Mouse (Mus musculus) liver, embryonic 15.5 days (tissue): ENCODE measurements at regions not wholly inside any gene's neighbourhood (a gene's known extent, or its start where the extent isn't known, plus 50 kb on each side); places are given as distances from the start of the nearest gene placed in this dataset.
"Not testable (repeated sequence)": the region's sequence is repeated elsewhere in the genome, so short reads cannot be mapped to it uniquely, and the experiment has no call there.

Experiments
- ATAC-seq: fragments of 200-750 bp; cut with Nextera tagmentation; 2 replicates; pipeline ENCODE4 v1.8.0; 2017; ENCODE audit warnings: moderate number of reproducible peaks, mild to moderate bottlenecking, moderate library complexity; ENCODE audit not compliant: insufficient read depth
- H3K27ac ChIP-seq: fragments of 300-500 bp; sonication (generic); replicated peaks from 2 replicates; pipeline ENCODE4 v1.5.1; 2015; ENCODE audit warnings: mild to moderate bottlenecking, inconsistent platforms
- H3K27me3 ChIP-seq: fragments of 300-500 bp; sonication (generic); 2 replicates; pipeline ENCODE4 v1.6.1; 2015; ENCODE audit warnings: mild to moderate bottlenecking, inconsistent platforms
- H3K36me3 ChIP-seq: fragments of 300-500 bp; sonication (generic); replicated peaks from 2 replicates; pipeline ENCODE4 v1.6.1; 2015; ENCODE audit warnings: moderate library complexity, mild to moderate bottlenecking, inconsistent platforms
- H3K4me1 ChIP-seq: fragments of 300-500 bp; sonication (generic); replicated peaks from 2 replicates; pipeline ENCODE4 v1.6.1; 2015; ENCODE audit warnings: inconsistent platforms
- H3K4me2 ChIP-seq: fragments of 300-500 bp; sonication (generic); 2 replicates; pipeline ENCODE4 v1.6.1; 2015; ENCODE audit warnings: moderate library complexity, mild to moderate bottlenecking, inconsistent platforms
- H3K4me3 ChIP-seq: fragments of 300-500 bp; sonication (generic); replicated peaks from 2 replicates; pipeline ENCODE4 v1.5.1; 2015; ENCODE audit warnings: mild to moderate bottlenecking, inconsistent platforms
- H3K9ac ChIP-seq: fragments of 300-500 bp; sonication (generic); 2 replicates; pipeline ENCODE4 v1.6.1; 2015; ENCODE audit warnings: moderate library complexity, mild to moderate bottlenecking, inconsistent platforms
- H3K9me3 ChIP-seq: fragments of 300-500 bp; sonication (generic); replicated peaks from 2 replicates; pipeline ENCODE4 v1.6.1; 2016; ENCODE audit warnings: inconsistent platforms
- WGBS: fragments of 180-500 bp; shearing (Covaris S2); methylation state at CpG from one replicate; pipeline ENCODE4 v1.1.7; 2015; ENCODE audit warnings: mixed read lengths; ENCODE audit not compliant: insufficient replicate concordance; 5-methylcytosine and 5-hydroxymethylcytosine counted together

DNA sequence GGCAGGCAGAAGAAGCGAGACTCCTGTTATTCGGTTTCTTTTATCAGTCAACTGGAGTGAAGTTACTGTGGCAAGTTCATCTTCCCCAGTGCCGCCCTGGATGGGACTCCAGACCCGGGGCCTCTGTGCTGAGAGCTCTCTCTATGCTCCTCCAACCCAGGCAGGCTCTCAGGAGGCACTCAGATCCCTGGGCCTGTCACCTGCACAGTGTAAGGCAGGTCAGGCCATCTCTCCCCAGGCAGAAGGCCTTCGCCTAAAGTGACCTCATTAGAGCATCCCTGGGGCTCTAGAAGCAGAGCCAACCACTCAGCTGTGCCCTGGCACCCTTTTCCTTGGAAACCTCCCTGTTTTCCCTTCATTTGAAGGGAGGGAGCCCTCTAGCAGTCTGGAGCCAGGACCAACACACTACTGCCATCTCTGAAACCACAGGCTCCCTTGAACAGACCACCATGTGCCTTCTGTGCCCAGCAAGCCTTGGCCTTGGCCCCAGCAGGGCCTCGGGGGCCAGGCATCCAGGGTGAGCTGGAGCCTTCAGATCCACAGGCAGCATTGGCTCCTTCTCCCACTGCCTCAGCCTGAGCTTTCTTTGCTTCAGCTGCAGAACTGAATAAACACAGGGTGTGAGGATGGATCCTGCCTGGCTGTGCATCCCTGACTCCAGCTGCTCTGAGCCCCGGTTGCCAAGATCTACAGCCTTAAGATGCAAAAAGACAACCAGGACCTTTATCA is 259.3 kb downstream of the Prex1 start:
- ATAC-seq, H3K9me3 ChIP-seq, H3K4me3 ChIP-seq, H3K27ac ChIP-seq, H3K9ac ChIP-seq, H3K4me1 ChIP-seq, H3K27me3 ChIP-seq, H3K36me3 ChIP-seq, H3K4me2 ChIP-seq: not testable (repeated sequence)
- WGBS: 60% methylated on average over 3 of the region's 7 CpGs

DNA sequence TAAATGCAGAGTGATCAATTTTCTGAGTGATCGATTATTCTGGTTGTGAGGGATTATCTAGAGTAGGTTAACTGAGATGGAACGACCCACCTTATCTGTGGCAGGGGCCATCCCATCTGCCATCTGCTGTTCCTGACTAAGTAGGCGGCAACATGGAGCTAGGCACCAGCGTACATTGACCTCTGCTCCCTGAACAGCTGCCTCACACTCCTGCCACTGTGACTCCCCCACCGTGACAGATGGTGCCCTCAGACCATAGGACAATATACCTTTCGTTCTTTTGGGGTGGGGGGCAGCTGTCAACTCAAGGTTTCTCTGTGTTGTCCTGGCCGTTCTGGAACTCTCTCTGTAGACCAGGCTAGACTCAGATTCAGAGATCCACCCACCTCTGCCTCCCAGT is 262.7 kb downstream of the Prex1 start:
- no peak overlapping the region for H3K27ac ChIP-seq
- H3K4me1 ChIP-seq: peaks cover 14% of the 10 kb centered on the region
- no peak overlapping the region for H3K4me2 ChIP-seq
- H3K36me3 ChIP-seq: no peaks in the 10 kb centered on the region
- no peaks in the 10 kb centered on the region for H3K9me3 ChIP-seq
- 51% methylated on average over 7 of the region's 7 CpGs for WGBS
- no peak overlapping the region for H3K9ac ChIP-seq
- H3K27me3 ChIP-seq: no peaks in the 10 kb centered on the region
- ATAC-seq: no peak
- no peak overlapping the region for H3K4me3 ChIP-seq

DNA sequence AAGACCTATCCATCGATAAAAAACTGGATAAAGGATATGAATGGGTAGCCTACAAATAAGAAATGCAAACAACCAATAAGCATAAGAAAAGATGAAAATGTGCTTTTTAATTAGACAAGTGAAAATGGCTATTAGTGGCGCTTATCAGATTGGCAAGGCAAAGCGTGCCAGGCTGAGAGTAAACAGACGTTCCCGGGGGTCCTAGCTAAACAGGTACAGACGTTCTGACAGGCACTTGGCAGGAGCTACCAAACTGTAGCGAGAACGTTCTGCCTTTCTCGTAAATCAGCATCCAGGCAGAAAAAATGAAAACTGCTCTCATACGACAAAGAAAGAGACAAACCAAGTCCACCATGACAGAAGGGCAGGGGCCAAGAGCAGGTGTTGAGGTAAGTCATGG is 263.3 kb downstream of the Prex1 start:
- H3K4me3 ChIP-seq: no peak overlapping the region
- 72% methylated on average over 10 of the region's 10 CpGs for WGBS
- no peak for ATAC-seq

DNA sequence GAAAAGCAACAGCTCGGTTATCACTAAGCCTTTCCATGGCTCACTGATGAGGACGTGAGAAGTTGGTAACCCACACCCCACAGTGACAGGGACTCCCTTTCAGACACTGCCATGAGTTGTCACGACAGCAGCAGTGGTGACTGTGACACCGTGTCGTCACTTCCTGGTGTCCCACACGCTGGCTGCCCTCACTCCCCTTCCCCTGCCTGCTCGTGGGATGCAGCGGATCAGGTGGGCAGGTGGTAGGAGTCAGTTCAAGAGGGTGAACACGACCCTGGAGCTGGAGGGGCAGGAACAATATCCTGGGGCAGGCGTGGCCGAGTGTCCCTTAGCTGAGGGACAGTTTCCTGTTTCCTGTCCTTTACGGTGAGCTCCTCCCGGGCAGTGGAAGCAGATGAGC is 264.9 kb downstream of the Prex1 start:
- WGBS: 23% methylated on average over 13 of the region's 13 CpGs
- H3K4me3 ChIP-seq: no peak overlapping the region
- no peaks in the 10 kb centered on the region for H3K36me3 ChIP-seq
- ATAC-seq: no peak
- H3K27me3 ChIP-seq: no peaks in the 10 kb centered on the region
- peaks cover 14% of the 10 kb centered on the region for H3K4me1 ChIP-seq
- peak overlapping the region; percentile 23 for H3K4me2 ChIP-seq
- H3K9me3 ChIP-seq: no peaks in the 10 kb centered on the region
- H3K27ac ChIP-seq: no peak overlapping the region
- no peak overlapping the region for H3K9ac ChIP-seq

More for the DNA sequence above, 263.3 kb downstream of the Prex1 start:
- H3K4me1 ChIP-seq: peaks cover 14% of the 10 kb centered on the region
- H3K27ac ChIP-seq: no peak overlapping the region
- H3K4me2 ChIP-seq: no peak overlapping the region
- no peaks in the 10 kb centered on the region for H3K9me3 ChIP-seq
- H3K27me3 ChIP-seq: no peaks in the 10 kb centered on the region
- H3K9ac ChIP-seq: no peak overlapping the region
- no peaks in the 10 kb centered on the region for H3K36me3 ChIP-seq

DNA sequence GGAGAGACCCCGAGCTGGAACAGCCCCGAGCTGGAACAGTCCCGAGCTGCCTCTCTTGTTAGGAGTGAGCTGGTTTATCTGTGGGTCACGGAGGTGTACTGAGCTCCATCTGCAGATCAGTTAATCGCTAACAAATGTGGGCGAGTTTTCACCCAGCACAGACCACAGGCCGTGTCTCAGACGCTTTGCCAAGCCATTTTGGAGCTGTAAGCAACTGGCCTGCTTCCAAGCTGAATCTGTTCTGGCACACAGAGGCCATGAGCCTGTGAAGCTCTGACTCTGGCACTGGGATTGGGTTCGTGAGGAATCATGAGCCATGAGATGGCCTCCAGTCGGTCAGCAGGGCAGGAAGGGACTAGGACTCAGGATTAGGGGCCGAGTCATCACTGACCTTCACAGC is 265.5 kb downstream of the Prex1 start:
- Histone ChIP-seq H3K9ac (no peak overlapping the region), H3K4me2 (no peak overlapping the region; the same call in 1 of the 2 replicates), H3K27me3 (no peaks in the 10 kb centered on the region), H3K36me3 (no peaks in the 10 kb centered on the region), H3K27ac (no peak overlapping the region), H3K4me3 (no peak overlapping the region), H3K9me3 (no peaks in the 10 kb centered on the region), H3K4me1 (peaks cover 14% of the 10 kb centered on the region)
- ATAC-seq: no peak
- WGBS: 40% methylated on average over 11 of the region's 11 CpGs

DNA sequence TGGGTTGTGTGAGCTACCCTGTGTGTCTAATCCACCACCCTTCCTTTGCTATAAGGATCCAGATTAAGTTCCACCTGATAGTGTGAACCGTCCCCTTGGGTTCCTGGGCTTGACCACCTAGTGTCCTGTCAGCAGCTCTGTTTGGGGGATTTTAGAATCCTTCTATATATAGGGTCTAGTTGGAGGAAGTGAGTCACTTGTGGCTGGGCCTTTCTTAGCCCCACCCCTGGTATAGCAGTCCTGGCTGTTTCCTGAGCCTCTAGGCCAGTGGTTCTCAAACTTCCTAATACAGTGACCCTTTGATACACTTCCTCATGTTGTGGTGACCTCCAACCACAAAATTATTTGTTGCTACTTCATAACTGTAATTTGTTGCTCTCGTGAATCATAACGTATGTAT is 267.1 kb downstream of the Prex1 start:
- Histone ChIP-seq H3K27ac (peak overlapping the region; percentile 24; the same call in 1 of the 2 replicates), H3K36me3 (no peaks in the 10 kb centered on the region), H3K4me1 (peaks cover 14% of the 10 kb centered on the region), H3K27me3 (no peaks in the 10 kb centered on the region), H3K9me3 (no peaks in the 10 kb centered on the region), H3K4me3 (no peak overlapping the region), H3K4me2 (no peak overlapping the region), H3K9ac (no peak overlapping the region)
- ATAC-seq: peak; percentile 42; the same call in 1 of the 2 replicates
- WGBS: 14% methylated on average over 3 of the region's 3 CpGs

DNA sequence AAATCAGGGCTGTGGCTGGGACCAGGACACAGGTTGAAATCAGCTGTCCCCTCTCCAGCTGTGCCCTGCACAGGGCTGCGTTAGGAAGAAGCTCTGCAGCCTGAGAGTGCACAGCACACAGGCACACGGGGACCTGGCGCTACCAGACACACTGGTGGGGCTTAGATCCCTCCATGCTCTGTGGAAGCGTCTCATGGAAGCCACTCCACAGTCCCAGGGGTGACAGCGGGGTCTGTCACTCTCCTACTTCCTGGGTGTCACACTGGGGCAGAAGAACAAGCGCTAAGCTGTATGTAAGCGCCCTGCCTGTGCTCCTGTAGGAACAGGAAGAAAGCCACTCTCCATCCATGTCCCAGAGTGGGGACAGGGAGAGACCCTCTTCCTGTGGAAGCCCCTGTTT is 267.8 kb downstream of the Prex1 start:
- not testable (repeated sequence) for H3K9ac ChIP-seq, H3K36me3 ChIP-seq, H3K27me3 ChIP-seq, ATAC-seq, H3K27ac ChIP-seq, H3K4me3 ChIP-seq, H3K9me3 ChIP-seq, H3K4me2 ChIP-seq
- peaks cover 14% of the 10 kb centered on the region for H3K4me1 ChIP-seq
- WGBS: 30% methylated on average over 7 of the region's 7 CpGs

DNA sequence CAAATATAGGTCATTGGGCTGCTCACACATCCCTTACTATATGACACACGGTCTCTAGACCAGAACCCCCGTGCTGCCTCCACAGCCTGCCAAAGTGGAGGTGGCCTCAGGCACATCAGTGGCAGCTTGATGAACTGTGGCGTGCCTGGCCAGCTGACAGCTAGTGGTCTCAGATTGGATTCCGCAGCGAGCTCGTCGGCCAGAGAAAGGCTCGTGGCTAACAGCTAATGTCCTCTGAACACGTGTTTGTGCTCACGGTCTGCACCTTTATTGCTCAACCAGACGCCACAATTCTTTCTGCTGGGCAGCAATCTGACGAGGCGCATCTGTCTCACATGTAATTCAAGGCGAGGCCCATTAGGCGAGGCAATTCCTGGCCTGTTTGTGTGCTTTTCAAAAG is 270.6 kb downstream of the Prex1 start:
- H3K9ac ChIP-seq: no peak overlapping the region

DNA sequence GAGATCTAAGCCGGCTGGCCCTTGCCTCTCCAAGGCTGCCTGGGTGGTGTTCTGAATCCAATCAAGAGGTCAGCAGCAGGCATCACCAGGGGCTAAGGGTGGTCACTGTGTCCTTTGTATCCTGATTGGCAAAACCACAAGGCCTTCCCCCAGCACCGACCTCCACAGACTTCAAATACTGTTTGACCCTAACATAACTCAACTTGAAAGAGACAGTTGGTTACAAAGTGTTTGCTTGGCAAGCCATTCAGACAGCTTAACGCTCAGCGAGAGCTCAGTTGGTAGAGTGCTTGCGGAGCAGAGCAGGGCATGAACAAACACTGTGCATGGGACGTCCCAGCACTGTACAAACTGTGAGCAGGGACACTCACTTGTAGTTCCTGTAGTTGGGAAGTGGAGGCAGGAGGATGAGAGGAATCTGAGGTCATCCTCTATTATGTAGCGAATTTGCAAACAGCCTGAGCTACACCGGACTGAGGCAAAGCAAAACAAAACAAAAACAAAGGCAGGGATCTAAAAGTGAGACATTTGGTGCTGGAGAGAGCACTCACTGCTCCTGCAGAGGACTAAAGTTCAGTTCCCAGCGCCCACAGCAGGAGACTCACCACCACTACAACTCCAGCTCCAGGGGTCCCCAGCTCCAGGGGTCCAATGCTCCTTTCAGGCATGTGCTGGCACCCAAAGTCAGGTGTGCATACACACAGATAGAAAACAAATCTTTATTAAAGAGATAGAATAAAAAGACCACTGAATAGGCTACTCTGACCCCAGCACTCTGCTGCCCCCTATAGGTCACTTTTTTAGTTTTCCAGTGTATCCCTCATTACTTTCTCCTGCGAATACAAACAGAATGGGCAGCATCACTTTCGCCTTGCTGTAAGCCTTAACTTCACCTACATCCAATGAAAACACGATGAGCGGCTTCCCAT is 273.5 kb downstream of the Prex1 start:
- H3K36me3 ChIP-seq: no peaks in the 10 kb centered on the region
- ATAC-seq: no peak
- H3K27me3 ChIP-seq: no peaks in the 10 kb centered on the region
- H3K9ac ChIP-seq: no peak overlapping the region
- no peak overlapping the region for H3K4me3 ChIP-seq
- H3K4me2 ChIP-seq: no peak overlapping the region
- H3K9me3 ChIP-seq: no peaks in the 10 kb centered on the region
- H3K27ac ChIP-seq: no peak overlapping the region
- no peaks in the 10 kb centered on the region for H3K4me1 ChIP-seq
- WGBS: 49% methylated on average over 13 of the region's 13 CpGs

More for the DNA sequence above, 270.6 kb downstream of the Prex1 start:
- no peak overlapping the region for H3K27ac ChIP-seq
- no peak overlapping the region for H3K4me2 ChIP-seq
- H3K36me3 ChIP-seq: no peaks in the 10 kb centered on the region
- H3K4me1 ChIP-seq: peaks cover 5% of the 10 kb centered on the region
- WGBS: 56% methylated on average over 15 of the region's 15 CpGs
- H3K27me3 ChIP-seq: no peaks in the 10 kb centered on the region
- ATAC-seq: no peak
- no peaks in the 10 kb centered on the region for H3K9me3 ChIP-seq
- H3K4me3 ChIP-seq: no peak overlapping the region

DNA sequence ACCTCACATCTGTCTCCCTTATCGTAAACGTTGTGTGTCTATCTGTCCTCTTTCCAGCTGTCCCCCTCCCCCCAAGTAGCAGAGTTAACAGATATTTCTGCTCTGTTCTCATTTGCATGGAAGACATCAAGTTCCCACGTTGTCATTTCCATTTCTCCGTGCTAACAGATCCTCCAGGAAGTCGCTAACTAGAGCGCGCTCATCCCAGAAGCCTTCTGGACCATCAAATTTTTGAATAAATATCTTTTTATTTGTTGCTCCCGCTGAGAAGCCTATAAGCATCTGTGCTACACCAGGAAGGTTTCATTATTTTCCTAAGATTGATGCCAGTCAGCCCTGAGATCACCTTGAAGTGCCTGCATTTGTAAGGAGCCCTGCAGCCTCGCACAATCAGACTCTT is 275.4 kb downstream of the Prex1 start:
- H3K4me2 ChIP-seq: no peak overlapping the region
- H3K9ac ChIP-seq: no peak overlapping the region
- no peaks in the 10 kb centered on the region for H3K4me1 ChIP-seq
- H3K27me3 ChIP-seq: no peaks in the 10 kb centered on the region
- H3K27ac ChIP-seq: no peak overlapping the region
- no peak overlapping the region for H3K4me3 ChIP-seq
- no peaks in the 10 kb centered on the region for H3K9me3 ChIP-seq
- WGBS: 66% methylated on average over 9 of the region's 9 CpGs
- ATAC-seq: no peak
- no peaks in the 10 kb centered on the region for H3K36me3 ChIP-seq

DNA sequence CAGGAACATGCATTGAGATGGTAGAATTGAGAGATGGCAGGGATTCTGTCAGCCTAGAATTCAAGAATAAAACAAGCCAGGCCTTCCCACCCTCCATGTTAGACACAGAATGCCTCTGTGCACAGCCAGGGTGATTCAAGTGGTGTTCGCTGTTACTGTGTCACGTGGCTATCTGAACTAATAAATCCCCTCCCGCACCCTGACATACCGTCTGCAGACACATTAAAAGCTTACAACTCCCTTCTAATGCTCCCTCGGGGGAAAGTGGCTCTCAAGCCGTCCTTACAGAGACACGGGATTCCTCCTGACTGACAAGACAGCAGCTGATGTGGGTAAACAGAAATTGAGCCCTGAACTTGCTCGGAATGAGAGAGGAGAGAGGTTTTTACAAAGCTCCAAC is 279.1 kb downstream of the Prex1 start:
- Histone ChIP-seq H3K4me1 (no peaks in the 10 kb centered on the region), H3K4me2 (no peak overlapping the region), H3K9ac (no peak overlapping the region), H3K36me3 (no peaks in the 10 kb centered on the region), H3K27me3 (no peaks in the 10 kb centered on the region), H3K9me3 (no peaks in the 10 kb centered on the region), H3K27ac (no peak overlapping the region), H3K4me3 (no peak overlapping the region)
- ATAC-seq: no peak
- 56% methylated on average over 8 of the region's 8 CpGs for WGBS
